Mouse (Mus musculus) liver, embryonic 14.5 days (tissue): ENCODE measurements around the gene Cdk1.

Source experiments
- CTCF ChIP-seq: IDR thresholded peaks from 2 replicates; pipeline ENCODE4 v1.5.1; 2016; ENCODE audit warnings: antibody characterized with exemption, low read depth, control low read depth
- EP300 ChIP-seq: IDR thresholded peaks from 2 replicates; pipeline ENCODE4 v1.6.1; 2016; ENCODE audit warnings: antibody characterized with exemption, low read depth

GRCm38 (mm10) chr10:69386767-69387166, 34.0 kb upstream of the Cdk1 start:
- TF ChIP-seq CTCF (no peak), EP300 (no peak)
